Mouse (Mus musculus) C2C12 (cell line): ENCODE data around the gene Ndufs7. TPM values are rescaled to one million over a fixed set of nuclear protein-coding genes. Genes with fewer than 3 reads are reported as not detected.

Source experiments
- H3K27me3 ChIP-seq: one replicate; pipeline ENCODE4 v1.6.1; 2011; ENCODE audit not compliant: control insufficient read depth, insufficient read depth, insufficient read length
- H3K36me3 ChIP-seq: one replicate; pipeline ENCODE4 v1.6.1; 2011; ENCODE audit not compliant: control insufficient read depth, insufficient read depth
- H3K4me3 ChIP-seq: one replicate; pipeline ENCODE4 v1.5.1; 2011; ENCODE audit warnings: mild to moderate bottlenecking, control low read depth; ENCODE audit not compliant: poor library complexity, insufficient read depth, severe bottlenecking
- H3K79me2 ChIP-seq: one replicate; pipeline ENCODE4 v1.6.1; 2011; ENCODE audit not compliant: control insufficient read depth, insufficient read depth
- H3K79me3 ChIP-seq: one replicate; pipeline ENCODE4 v1.6.1; 2011; ENCODE audit warnings: low read depth, control low read depth
- H3ac ChIP-seq: one replicate; pipeline ENCODE3; 2011; ENCODE audit warnings: low read depth; ENCODE audit not compliant: control insufficient read depth, insufficient read length
- CEBPB ChIP-seq: IDR thresholded peaks from one replicate; pipeline ENCODE4 v1.6.1; 2011; ENCODE audit warnings: low read depth, mild to moderate bottlenecking, control low read depth, moderate library complexity
- CTCF ChIP-seq: IDR thresholded peaks from one replicate; pipeline ENCODE4 v1.5.1; 2011; ENCODE audit not compliant: control insufficient read depth, insufficient read depth, insufficient read length
- FOSL1 ChIP-seq: IDR thresholded peaks from one replicate; pipeline ENCODE4 v1.8.0; 2011; ENCODE audit warnings: mild to moderate bottlenecking, low read length; ENCODE audit not compliant: poor library complexity, insufficient read depth, severe bottlenecking
- MAX ChIP-seq: IDR thresholded peaks from one replicate; pipeline ENCODE4 v1.6.1; 2011; ENCODE audit warnings: mild to moderate bottlenecking, control low read depth
- MYOD1 ChIP-seq: IDR thresholded peaks from one replicate; pipeline ENCODE4 v1.6.1; 2011; ENCODE audit warnings: low read depth; ENCODE audit not compliant: control insufficient read depth, insufficient read length
- MYOG ChIP-seq: IDR thresholded peaks from one replicate; pipeline ENCODE4 v1.6.1; 2011; ENCODE audit not compliant: control insufficient read depth, insufficient read length; ENCODE audit errors: extremely low read depth
- USF1 ChIP-seq: IDR thresholded peaks from one replicate; pipeline ENCODE4 v1.6.1; 2011; ENCODE audit warnings: low read depth, mild to moderate bottlenecking, control low read depth, moderate library complexity
- polyA plus RNA-seq: library from polyadenylated mRNA; unstranded; fragments of >200 nt; fragmentation: generic; extraction: Trizol; gene quantifications from one replicate; pipeline ENCODE4 v1.2.1, GENCODE M21; 2012; ENCODE audit warnings: missing spikeins

Ndufs7 gene
- polyA plus RNA-seq, 1 experiment, result 288 TPM

DNA sequence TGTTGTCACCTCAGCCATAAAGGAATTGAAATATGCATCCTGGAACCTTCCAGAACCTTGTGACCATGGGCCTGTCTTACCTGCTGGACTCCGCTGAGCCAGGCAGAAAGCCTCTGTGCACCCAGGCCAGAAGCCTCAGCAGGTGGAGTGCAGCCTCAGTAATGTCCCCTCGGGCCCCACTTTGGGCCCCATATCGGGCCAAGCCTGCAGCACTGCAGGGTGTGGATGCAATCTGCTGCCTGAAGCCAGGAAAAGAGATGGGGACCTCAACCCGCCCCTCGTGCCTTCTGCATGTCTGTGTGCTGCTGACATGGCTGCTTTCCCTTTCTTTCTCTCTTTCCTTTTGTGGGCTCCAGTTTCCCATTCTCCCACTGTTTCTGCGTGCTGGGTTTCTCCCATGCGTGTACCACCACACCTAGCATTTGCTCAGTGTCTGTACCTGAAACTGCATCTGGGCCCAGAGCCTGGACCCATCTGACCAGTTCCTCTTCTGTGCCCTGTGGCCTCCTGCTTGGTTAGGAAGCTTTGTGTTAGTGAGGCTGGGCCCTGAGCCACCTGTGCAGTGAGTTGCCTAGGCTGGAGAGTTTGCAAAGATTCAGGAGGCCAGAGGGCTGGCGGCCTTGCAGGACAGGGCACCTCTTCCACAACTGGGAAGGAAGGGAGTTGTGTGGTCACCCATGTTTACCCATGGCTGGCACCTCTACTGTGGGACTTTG is 23.1 kb downstream of the Ndufs7 start:
- H3K79me2 ChIP-seq, result peaks cover 86% of the 10 kb centered on the region
- peaks cover 74% of the 10 kb centered on the region for H3K79me3 ChIP-seq
- TF ChIP-seq MYOD1 (no peak), FOSL1 (no peak)
- H3ac ChIP-seq, result no peak overlapping the region
- H3K36me3 ChIP-seq, result peaks cover 75% of the 10 kb centered on the region
- H3K27me3 ChIP-seq, result no peaks in the 10 kb centered on the region
- no peak overlapping the region for H3K4me3 ChIP-seq

DNA sequence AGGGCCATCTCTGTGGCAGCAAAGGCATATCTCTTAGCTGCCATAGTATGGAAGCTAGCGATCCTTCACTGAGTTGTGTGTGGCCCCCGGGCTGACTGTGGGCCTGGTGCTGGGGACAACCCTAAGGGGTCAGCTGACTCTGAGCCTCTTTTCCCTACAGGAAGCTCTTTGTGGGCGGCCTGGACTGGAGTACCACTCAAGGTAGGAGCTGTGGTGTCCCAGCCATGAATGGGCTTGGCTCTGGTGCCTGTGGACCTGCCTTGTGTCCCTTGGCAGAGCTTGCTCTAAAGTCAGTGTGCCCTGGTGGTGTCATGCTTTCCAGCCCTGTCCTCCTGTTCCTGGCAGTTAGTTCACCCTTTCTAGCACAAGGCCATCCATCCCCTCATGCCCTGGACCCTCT is 24.9 kb downstream of the Ndufs7 start:
- H3K79me2 ChIP-seq, result peaks cover 68% of the 10 kb centered on the region
- H3K4me3 ChIP-seq, result no peak overlapping the region
- no peaks in the 10 kb centered on the region for H3K27me3 ChIP-seq
- peaks cover 57% of the 10 kb centered on the region for H3K79me3 ChIP-seq
- TF ChIP-seq CEBPB, result no peak
- TF ChIP-seq CTCF, result no peak
- TF ChIP-seq MYOG, result no peak
- TF ChIP-seq USF1, result no peak
- TF ChIP-seq MYOD1, result no peak
- no peak for TF ChIP-seq FOSL1
- no peak for TF ChIP-seq MAX
- peaks cover 76% of the 10 kb centered on the region for H3K36me3 ChIP-seq
- no peak overlapping the region for H3ac ChIP-seq

DNA sequence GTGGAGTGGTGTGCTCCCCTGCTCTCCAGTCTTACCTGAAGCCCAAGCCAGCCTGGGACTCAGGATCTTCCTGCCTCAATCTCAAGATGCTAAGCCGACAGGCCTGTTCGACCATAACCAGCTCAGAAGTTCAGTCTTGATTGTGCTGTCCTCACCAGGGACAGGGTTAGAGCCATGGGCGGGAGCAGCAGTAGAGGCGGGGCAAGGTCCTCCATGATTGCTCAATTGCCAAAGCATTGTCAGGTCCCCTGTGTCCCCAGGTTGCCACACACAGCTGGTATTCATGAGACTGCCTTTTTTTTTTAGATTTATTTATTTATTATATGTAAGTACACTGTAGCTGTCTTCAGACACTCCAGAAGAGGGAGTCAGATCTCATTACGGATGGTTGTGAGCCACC is 27.3 kb downstream of the Ndufs7 start:
- no peak for TF ChIP-seq MYOG
- no peak for TF ChIP-seq FOSL1
- TF ChIP-seq CTCF, result no peak
- no peak for TF ChIP-seq CEBPB
- no peak for TF ChIP-seq MYOD1
- Histone ChIP-seq H3K79me3 (peaks cover 33% of the 10 kb centered on the region), H3K4me3 (no peak overlapping the region), H3K79me2 (peaks cover 44% of the 10 kb centered on the region), H3K36me3 (peaks cover 87% of the 10 kb centered on the region), H3K27me3 (no peaks in the 10 kb centered on the region), H3ac (no peak overlapping the region)

DNA sequence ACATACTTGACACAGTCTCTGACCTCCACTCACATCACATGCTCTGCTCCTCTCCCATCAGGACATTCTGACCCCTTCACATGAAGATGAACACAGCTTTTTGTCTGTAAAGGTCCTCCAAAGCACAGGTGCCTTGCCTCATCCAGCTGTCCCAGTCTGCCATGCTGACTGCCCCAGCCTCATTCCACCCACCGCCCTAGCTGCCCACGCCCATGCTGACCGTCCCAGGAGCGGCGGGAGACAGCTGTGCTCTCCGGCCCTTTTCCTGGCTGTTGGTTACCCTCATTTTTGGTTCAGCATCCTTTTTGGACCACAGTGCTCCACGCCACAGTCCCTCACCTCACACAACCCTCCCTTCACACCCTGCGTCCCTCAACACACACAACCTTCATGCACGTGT is 29.5 kb downstream of the Ndufs7 start:
- TF ChIP-seq CEBPB (no peak), FOSL1 (no peak), USF1 (no peak), MAX (no peak), MYOD1 (no peak), CTCF (no peak), MYOG (no peak)
- peaks cover 13% of the 10 kb centered on the region for H3K79me3 ChIP-seq
- no peak overlapping the region for H3ac ChIP-seq
- H3K36me3 ChIP-seq, result peaks cover 82% of the 10 kb centered on the region
- no peak overlapping the region for H3K4me3 ChIP-seq
- H3K27me3 ChIP-seq, result no peaks in the 10 kb centered on the region
- peaks cover 22% of the 10 kb centered on the region for H3K79me2 ChIP-seq

DNA sequence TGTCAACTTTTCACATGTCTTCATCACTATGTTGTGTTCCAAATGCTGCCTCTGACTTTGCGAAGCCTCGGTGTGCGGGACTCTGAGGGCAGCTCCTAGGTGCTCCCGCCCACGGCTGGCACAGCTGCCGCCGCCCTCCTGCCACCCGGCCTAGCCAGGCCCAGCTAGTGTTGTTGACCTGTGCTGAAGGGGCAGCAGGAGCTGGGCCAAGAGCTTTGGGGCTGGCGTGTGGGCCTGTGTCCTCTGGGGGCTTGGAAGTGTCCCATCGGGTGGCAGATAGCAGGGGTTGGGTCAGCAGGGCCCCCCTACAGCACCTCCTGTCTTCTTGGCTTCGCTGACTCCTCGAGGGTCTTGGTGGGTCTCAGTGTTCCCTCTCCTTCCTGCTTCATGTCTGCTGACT is 30.4 kb downstream of the Ndufs7 start:
- Histone ChIP-seq H3K79me2 (peaks cover 14% of the 10 kb centered on the region), H3ac (no peak overlapping the region), H3K36me3 (peaks cover 83% of the 10 kb centered on the region), H3K27me3 (no peaks in the 10 kb centered on the region), H3K79me3 (peaks cover 4% of the 10 kb centered on the region), H3K4me3 (no peak overlapping the region)
- TF ChIP-seq MYOG, result no peak
- no peak for TF ChIP-seq CEBPB
- TF ChIP-seq MAX, result no peak
- no peak for TF ChIP-seq FOSL1

DNA sequence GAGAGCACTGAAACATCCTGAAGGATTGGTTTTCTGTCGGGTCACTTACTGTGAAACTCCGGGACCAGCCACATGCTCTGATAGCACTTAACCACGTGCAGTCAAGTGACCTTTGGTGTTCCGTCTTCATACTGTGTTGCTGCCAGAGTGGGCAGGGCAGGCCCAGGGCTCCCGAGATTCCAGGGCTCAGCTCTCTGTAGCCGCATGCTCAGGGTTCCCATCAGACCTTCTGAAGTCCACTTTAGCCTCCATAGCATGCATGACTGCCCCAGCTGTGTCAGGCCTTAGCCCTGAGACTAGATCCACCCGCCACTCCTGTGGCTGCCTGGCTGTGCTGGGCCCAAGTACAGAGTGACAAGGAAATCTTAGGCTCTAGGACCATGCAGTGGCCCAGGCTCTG is 32.4 kb downstream of the Ndufs7 start:
- Histone ChIP-seq H3K4me3 (no peak overlapping the region), H3K79me2 (no peaks in the 10 kb centered on the region), H3K27me3 (no peaks in the 10 kb centered on the region), H3K79me3 (no peaks in the 10 kb centered on the region), H3ac (no peak overlapping the region), H3K36me3 (peaks cover 84% of the 10 kb centered on the region)
- no peak for TF ChIP-seq USF1
- no peak for TF ChIP-seq MYOD1
- TF ChIP-seq MYOG, result no peak
- no peak for TF ChIP-seq CEBPB
- no peak for TF ChIP-seq MAX
- no peak for TF ChIP-seq FOSL1
- no peak for TF ChIP-seq CTCF

DNA sequence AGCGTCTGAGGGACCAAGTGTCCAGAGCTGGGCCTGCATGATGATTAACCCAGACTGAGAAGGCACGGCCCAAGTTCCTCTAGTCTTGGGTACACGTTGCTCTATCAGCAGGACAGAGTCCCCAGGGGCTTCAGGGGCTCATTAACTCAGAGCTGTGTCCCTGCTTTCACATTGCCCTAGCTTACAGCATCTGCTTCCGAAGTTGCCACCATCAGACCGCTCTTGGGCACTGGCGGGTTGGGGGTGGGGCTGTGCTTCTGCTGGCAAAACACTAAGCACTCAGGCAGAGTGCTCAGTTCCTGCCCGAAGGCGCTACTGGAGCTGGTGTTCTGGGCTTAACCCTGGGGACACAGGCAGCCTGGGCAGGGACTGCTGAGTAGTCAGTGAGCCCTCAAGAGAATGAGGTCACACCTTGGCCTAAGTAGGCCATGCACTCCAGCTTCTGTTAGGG is 33.0 kb downstream of the Ndufs7 start:
- H3K4me3 ChIP-seq, result no peak overlapping the region
- H3K79me2 ChIP-seq, result no peaks in the 10 kb centered on the region
- no peaks in the 10 kb centered on the region for H3K27me3 ChIP-seq
- TF ChIP-seq MYOD1, result no peak
- TF ChIP-seq CTCF, result no peak
- TF ChIP-seq MYOG, result no peak
- TF ChIP-seq CEBPB, result no peak
- no peak for TF ChIP-seq MAX
- TF ChIP-seq FOSL1, result no peak
- no peak for TF ChIP-seq USF1
- H3ac ChIP-seq, result no peak overlapping the region
- H3K79me3 ChIP-seq, result no peaks in the 10 kb centered on the region
- H3K36me3 ChIP-seq, result peaks cover 85% of the 10 kb centered on the region
